Mouse (Mus musculus) embryonic facial prominence, embryonic 11.5 days (tissue): ENCODE measurements around the gene Rere. TPM values are rescaled to one million over a fixed set of nuclear protein-coding genes. Genes with fewer than 3 reads are reported as not detected.

Experiments
- ATAC-seq: fragments of 200-750 bp; cut with Nextera tagmentation; replicated peaks from 2 replicates; pipeline ENCODE4 v1.8.0; 2017; ENCODE audit warnings: low read depth; ENCODE audit not compliant: insufficient number of reproducible peaks, low FRiP score, low TSS enrichment
- DNase-seq: peaks from one replicate; pipeline ENCODE4 v3.0.0-alpha.2; 2015; ENCODE audit warnings: low spot score
- H3K27ac ChIP-seq: fragments of 300-500 bp; sonication (generic); replicated peaks from 2 replicates; pipeline ENCODE4 v1.5.1; 2014; ENCODE audit warnings: mild to moderate bottlenecking, low read depth, low read length, control low read depth
- H3K27me3 ChIP-seq: fragments of 300-500 bp; sonication (generic); 2 replicates; pipeline ENCODE4 v1.6.1; 2014; ENCODE audit warnings: mild to moderate bottlenecking, low read length, moderate library complexity, mixed read lengths; ENCODE audit not compliant: control insufficient read depth, insufficient read depth
- H3K36me3 ChIP-seq: fragments of 300-500 bp; sonication (generic); replicated peaks from 2 replicates; pipeline ENCODE4 v1.6.1; 2014; ENCODE audit warnings: low read depth, mild to moderate bottlenecking, low read length, moderate library complexity, mixed read lengths; ENCODE audit not compliant: control insufficient read depth, insufficient read depth
- H3K4me1 ChIP-seq: fragments of 300-500 bp; sonication (generic); 2 replicates; pipeline ENCODE4 v1.6.1; 2014; ENCODE audit warnings: low read length, mixed read lengths; ENCODE audit not compliant: control insufficient read depth, insufficient read depth
- H3K4me2 ChIP-seq: fragments of 300-500 bp; sonication (generic); 2 replicates; pipeline ENCODE4 v1.6.1; 2014; ENCODE audit warnings: low read depth, mild to moderate bottlenecking, control low read depth, low read length, moderate library complexity
- H3K4me3 ChIP-seq: fragments of 300-500 bp; sonication (generic); 2 replicates; pipeline ENCODE4 v1.5.1; 2014; ENCODE audit warnings: low read depth, low read length, control low read depth
- H3K9ac ChIP-seq: fragments of 300-500 bp; sonication (generic); replicated peaks from 2 replicates; pipeline ENCODE4 v1.6.1; 2014; ENCODE audit warnings: mild to moderate bottlenecking, control low read depth, low read length
- H3K9me3 ChIP-seq: fragments of 300-500 bp; sonication (generic); replicated peaks from 2 replicates; pipeline ENCODE4 v1.6.1; 2016; ENCODE audit warnings: mild to moderate bottlenecking, low read length, inconsistent platforms, mixed read lengths; ENCODE audit not compliant: control insufficient read depth
- WGBS: fragments of 180-500 bp; shearing (Covaris S2); extraction: QIAGEN DNeasy Blood & Tissue Kit; methylation state at CpG from one replicate; pipeline ENCODE4 v1.1.7; 2014; 5-methylcytosine and 5-hydroxymethylcytosine counted together
- polyA plus RNA-seq: library from polyadenylated mRNA; unstranded; fragments of >200 nt; fragmentation: Nextera tagmentation; extraction: Ambion mirVana; gene quantifications from 2 replicates; pipeline ENCODE4 v1.2.1, GENCODE M21; 2014

The Rere gene
- polyA plus RNA-seq, 1 experiment from 2014 or later = 22.9 TPM

GRCm38 (mm10) chr4:150578021-150578420 lies 296.6 kb downstream of the Rere start:
- DNase-seq (no peak), ATAC-seq (no peak)
- Histone ChIP-seq H3K4me1 (peaks cover under 1% of the 10 kb centered on the region), H3K9me3 (no peaks in the 10 kb centered on the region), H3K36me3 (no peaks in the 10 kb centered on the region), H3K4me2 (no peak overlapping the region), H3K27me3 (no peaks in the 10 kb centered on the region), H3K9ac (no peak overlapping the region), H3K27ac (no peak overlapping the region), H3K4me3 (no peak overlapping the region)
- 93% methylated on average over 3 of the region's 3 CpGs for WGBS

GRCm38 (mm10) chr4:150581931-150582723 lies 300.7 kb downstream of the Rere start:
- no peak overlapping the region for H3K4me2 ChIP-seq
- no peak overlapping the region for H3K27ac ChIP-seq
- H3K9ac ChIP-seq = no peak overlapping the region
- ATAC-seq = no peak
- no peaks in the 10 kb centered on the region for H3K36me3 ChIP-seq
- peaks cover 7% of the 10 kb centered on the region for H3K4me1 ChIP-seq
- no peaks in the 10 kb centered on the region for H3K27me3 ChIP-seq
- no peak overlapping the region for H3K4me3 ChIP-seq
- no peak for DNase-seq
- WGBS = 77% methylated on average over 10 of the region's 10 CpGs
- H3K9me3 ChIP-seq = no peaks in the 10 kb centered on the region

- peak overlapping the region; percentile 31 for H3K27ac ChIP-seq
These were observed 301.7 kb downstream of the Rere start for GRCm38 (mm10) chr4:150582966-150583776.

GRCm38 (mm10) chr4:150583777-150584135 lies 302.3 kb downstream of the Rere start:
- Histone ChIP-seq H3K27me3 (no peaks in the 10 kb centered on the region), H3K4me3 (no peak overlapping the region), H3K9me3 (no peaks in the 10 kb centered on the region), H3K4me2 (no peak overlapping the region), H3K4me1 (peaks cover 7% of the 10 kb centered on the region), H3K27ac (peak overlapping the region; percentile 31; the same call in 1 of the 2 replicates), H3K36me3 (no peaks in the 10 kb centered on the region), H3K9ac (peak overlapping the region; percentile 39; the same call in 1 of the 2 replicates)
- no peak for ATAC-seq
- DNase-seq = no peak
- WGBS = 57% methylated on average over 3 of the region's 3 CpGs

More at GRCm38 (mm10) chr4:150582966-150583776, 301.7 kb downstream of the Rere start:
- H3K4me1 ChIP-seq = peaks cover 7% of the 10 kb centered on the region
- H3K4me3 ChIP-seq = no peak overlapping the region
- WGBS = 44% methylated on average over 13 of the region's 13 CpGs
- H3K36me3 ChIP-seq = no peaks in the 10 kb centered on the region
- DNase-seq (no peak), ATAC-seq (no peak)
- no peak overlapping the region for H3K4me2 ChIP-seq
- H3K9me3 ChIP-seq = no peaks in the 10 kb centered on the region
- no peaks in the 10 kb centered on the region for H3K27me3 ChIP-seq
- peak overlapping the region; percentile 39 for H3K9ac ChIP-seq

GRCm38 (mm10) chr4:150585800-150586199 lies 304.4 kb downstream of the Rere start:
- Histone ChIP-seq H3K27ac (no peak overlapping the region), H3K4me1 (peaks cover 7% of the 10 kb centered on the region), H3K9ac (no peak overlapping the region), H3K27me3 (no peaks in the 10 kb centered on the region), H3K9me3 (no peaks in the 10 kb centered on the region), H3K4me3 (no peak overlapping the region), H3K36me3 (no peaks in the 10 kb centered on the region), H3K4me2 (no peak overlapping the region)
- WGBS = 87% methylated on average over 2 of the region's 2 CpGs
- DNase-seq (no peak), ATAC-seq (no peak)

DNA sequence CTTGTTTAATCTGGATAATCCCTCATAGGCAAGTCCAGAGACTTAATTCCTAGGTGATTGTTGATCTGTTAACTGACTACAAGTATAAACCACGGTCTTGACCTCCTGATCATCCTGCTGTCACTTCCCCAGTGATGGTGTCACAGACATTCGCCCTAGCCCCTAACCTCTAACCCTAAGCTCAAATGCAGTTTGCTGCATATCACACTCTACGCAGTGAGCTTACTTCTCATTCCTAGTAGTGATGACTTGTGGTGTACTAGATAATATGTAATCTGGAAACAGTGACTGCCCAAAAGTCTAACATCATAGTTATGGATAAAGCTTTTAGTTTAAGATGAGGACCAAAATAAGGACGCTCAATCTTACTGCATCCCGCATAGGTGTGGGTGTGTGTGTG lies 304.8 kb downstream of the Rere start:
- Histone ChIP-seq H3K27me3 (no peaks in the 10 kb centered on the region), H3K36me3 (no peaks in the 10 kb centered on the region), H3K4me1 (peaks cover 7% of the 10 kb centered on the region), H3K4me3 (no peak overlapping the region), H3K9ac (no peak overlapping the region), H3K27ac (no peak overlapping the region), H3K4me2 (no peak overlapping the region), H3K9me3 (no peaks in the 10 kb centered on the region)
- no peak for DNase-seq
- 94% methylated on average over 5 of the region's 5 CpGs for WGBS
- no peak for ATAC-seq

GRCm38 (mm10) chr4:150587597-150588299 lies 306.3 kb downstream of the Rere start:
- no peaks in the 10 kb centered on the region for H3K36me3 ChIP-seq
- DNase-seq (no peak), ATAC-seq (no peak)
- H3K27me3 ChIP-seq = no peaks in the 10 kb centered on the region
- H3K4me2 ChIP-seq = no peak overlapping the region
- H3K9me3 ChIP-seq = no peaks in the 10 kb centered on the region
- no peak overlapping the region for H3K9ac ChIP-seq
- no peak overlapping the region for H3K4me3 ChIP-seq
- H3K4me1 ChIP-seq = peaks cover 7% of the 10 kb centered on the region
- H3K27ac ChIP-seq = no peak overlapping the region
- 82% methylated on average over 8 of the region's 8 CpGs for WGBS
